Mouse (Mus musculus) megakaryocyte-erythroid progenitor cell, adult 5-6 weeks (primary cell): ENCODE measurements around the gene Dhcr7. TPM values are rescaled to one million over a fixed set of nuclear protein-coding genes. Genes with fewer than 3 reads are reported as not detected.

Experiments
- ATAC-seq: replicated peaks from 2 replicates; pipeline ENCODE4 v1.8.0; 2016; ENCODE audit warnings: mild to moderate bottlenecking, inconsistent platforms; ENCODE audit not compliant: severe bottlenecking, poor library complexity, low FRiP score, low TSS enrichment
- total RNA-seq, 2 experiments: library from RNA; stranded (forward) in 1 of 2; stranded (reverse) in 1 of 2; fragments of 200-1000, 215-1000 nt in 1 of 2; fragments of >200 nt in 1 of 2; fragmentation: Nextera tagmentation in 1 of 2; gene quantifications; 2 replicates each; pipeline ENCODE4 v1.2.3; 2014 to 2017

Dhcr7 gene
- total RNA-seq, 2 experiments from 2014 or later = 9.4 to 42.8 TPM

DNA sequence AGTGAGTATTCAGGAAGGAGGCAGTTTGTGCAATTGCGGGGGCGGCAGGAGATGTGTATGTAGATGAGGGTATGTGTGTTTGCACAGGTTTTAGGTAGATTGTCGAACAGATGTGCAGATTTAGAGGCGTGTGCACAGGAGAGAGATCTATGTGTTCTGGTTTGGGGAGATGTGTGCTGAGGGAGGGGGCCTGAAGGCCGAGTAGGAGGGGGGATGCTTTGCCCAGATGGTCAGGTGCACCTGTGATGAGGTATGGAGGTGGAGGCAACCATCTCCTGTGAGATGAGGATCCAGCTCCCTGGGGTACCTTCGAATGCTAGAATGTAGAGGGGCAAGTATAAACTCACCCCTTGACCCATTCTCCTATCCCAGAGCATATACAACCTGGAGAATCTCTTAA is 7.5 kb downstream of the Dhcr7 start:
- no peak for ATAC-seq

DNA sequence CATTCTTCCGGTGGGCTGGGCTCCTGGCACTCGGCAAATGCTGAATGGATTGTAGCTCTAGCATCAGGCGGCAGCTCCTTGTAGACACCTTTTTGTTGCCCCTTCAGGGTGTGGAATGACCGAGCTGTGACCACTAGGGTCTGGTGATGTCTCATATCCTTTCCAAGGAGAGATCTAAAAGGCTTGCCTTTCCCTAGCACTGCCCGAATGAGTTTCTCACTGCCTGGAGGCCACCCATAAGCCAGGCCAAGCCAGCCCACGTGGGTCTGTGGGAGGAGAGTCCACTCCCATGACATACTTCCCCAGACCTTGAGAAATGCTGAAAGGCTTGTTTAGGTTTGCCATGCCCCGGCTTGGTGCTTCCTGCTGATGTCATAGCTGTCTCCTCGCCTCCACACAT is 9.3 kb downstream of the Dhcr7 start:
- ATAC-seq = no peak

DNA sequence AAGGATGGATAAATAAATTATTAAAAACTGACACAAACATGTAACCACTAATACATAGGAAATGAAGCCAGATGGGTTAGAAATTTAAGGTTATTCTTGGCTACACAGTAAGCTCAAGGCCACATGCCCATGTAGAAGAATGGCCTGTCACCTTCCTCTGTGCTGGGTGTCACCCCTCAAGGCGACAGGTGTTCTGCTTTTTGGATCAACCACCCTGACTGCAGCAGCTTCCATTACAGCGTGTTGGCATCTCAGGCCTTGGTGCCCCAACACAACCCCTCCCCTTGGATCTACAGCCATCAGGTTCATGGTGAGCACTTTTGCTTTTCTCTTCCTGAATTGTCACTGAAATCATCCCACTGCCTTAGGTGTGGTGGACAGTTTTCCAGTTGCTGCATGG is 9.7 kb downstream of the Dhcr7 start:
- ATAC-seq = no peak

DNA sequence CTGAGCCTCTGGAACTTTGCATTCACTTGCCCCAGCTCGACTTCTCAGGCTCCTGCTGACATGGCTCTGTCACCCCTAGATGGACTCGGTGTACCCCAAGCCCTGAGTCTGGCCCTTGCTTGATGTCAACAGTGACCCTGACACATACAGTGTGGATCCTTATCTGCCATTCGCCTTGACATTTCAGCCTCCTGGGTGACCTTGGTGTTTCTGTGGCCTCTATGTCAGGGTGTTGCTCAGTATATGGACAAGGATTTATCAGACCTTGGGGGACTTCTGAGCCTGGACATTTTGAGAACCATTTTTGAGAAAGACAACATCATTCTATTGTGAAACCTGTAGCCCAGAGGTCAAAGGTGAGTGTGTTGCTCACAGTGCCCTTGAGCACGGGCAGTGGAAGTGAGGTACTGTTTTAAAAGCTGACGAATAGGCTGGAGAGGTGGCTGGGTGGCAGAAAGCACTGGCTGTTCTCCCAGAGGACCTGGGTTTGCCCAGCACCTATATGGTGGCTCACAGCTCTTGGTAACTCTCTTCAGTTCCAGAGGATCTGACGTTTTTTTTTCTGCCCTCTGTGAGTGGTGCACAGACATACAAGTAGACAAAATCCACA is 10.7 kb downstream of the Dhcr7 start:
- ATAC-seq = no peak

DNA sequence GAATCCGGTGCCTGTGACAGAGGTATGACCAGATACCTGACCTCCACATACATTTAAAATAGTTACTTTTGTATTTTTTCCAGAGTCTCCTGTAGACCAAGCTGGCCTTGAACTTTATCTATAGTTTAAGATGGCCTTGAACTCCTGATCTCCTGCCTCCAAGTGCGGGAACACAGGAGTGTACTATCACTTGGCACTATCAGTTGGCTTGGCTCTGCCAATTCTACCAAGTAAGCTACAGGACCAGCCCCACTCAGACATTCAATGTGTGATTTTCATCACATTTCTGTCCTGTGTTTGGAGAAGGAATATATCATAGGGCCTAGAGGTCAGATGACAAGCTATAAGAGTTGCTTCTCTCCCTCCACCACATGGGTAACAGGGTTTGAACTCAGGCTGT is 11.4 kb downstream of the Dhcr7 start:
- no peak for ATAC-seq

DNA sequence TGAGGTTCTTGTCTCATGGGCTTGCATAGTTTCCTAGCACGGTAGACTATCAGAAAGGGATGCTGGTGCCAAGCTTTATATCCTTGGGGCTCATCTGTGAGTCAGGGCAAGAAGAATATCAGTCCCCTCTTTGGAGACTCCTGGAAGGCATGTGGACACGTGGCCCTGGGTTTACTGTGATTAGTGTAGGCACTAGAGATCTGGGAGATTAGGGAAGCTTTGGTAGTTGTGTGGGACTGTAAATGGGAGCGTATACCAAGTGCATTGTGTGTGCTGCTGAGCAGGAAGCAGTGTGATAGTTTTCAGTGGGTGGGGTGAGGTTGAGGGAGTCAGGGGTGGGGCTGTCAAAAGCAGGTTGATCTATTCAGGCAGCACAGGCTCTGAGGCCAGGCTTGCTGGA is 12.0 kb downstream of the Dhcr7 start:
- peak; percentile 20; the same call in 1 of the 2 replicates for ATAC-seq

DNA sequence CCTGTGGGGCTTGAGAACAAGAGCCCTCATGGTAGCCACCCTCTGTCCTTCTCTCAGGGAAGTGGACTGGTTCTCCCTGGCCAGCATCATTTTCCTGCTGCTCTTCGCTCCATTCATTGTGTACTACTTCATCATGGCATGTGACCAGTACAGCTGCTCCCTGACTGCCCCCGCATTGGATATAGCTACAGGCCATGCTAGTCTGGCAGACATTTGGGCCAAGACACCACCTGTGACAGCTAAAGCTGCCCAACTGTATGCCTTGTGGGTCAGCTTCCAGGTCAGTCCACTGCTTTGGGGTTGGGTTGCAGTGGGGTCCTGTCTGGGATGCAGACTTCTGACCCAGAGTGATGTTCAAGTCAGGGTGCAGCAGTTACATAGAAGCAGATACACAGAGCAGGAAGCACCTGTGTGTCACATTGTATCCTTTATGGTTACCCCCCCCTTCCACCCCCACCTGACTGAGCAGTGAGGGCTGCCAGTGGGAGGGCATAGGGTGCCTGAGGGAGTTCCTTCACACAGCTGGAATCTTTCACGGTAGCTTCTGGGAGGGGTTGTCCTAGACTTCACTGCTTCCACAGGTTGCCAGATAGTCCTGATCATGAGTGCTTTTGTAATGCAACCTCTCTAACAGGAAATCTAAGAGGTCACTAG is 14.9 kb downstream of the Dhcr7 start:
- ATAC-seq = no peak

DNA sequence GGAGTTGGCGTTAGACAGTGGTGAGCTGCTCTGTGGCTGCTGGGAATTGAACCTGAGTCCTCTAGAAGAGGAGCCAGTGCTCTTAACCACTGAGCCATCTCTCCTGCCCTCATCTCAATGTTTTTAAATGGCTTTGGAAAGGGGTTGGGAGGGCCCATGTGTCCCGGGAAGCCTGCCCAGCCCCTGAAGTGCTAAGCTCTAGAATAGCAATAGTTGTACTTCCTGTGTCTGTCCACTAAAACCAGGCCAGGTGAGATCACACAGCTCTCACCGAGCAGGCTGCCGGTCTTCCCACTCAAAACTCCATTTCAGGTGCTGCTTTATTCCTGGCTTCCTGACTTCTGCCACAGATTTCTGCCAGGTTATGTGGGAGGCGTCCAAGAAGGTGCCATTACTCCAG is 17.2 kb downstream of the Dhcr7 start:
- ATAC-seq = no peak

DNA sequence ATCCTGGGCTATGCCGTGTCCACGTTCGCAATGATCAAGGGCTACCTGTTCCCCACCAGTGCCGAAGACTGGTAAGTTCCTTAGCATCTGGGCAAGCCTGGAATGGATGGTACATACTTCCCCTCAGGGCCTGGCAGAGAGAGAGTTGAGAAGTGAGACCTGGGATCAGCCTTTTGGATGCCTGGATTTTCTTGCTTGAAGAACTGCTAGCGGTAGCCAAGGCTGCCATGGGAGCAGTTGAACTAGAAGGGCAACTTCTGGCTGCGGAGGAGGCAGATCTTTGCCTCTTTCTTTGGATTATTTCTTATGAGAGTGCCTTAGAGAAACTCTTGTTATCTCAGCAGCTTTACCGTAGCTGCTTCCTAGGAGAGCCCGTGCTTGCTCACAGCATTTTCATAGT is 18.4 kb downstream of the Dhcr7 start:
- no peak for ATAC-seq

DNA sequence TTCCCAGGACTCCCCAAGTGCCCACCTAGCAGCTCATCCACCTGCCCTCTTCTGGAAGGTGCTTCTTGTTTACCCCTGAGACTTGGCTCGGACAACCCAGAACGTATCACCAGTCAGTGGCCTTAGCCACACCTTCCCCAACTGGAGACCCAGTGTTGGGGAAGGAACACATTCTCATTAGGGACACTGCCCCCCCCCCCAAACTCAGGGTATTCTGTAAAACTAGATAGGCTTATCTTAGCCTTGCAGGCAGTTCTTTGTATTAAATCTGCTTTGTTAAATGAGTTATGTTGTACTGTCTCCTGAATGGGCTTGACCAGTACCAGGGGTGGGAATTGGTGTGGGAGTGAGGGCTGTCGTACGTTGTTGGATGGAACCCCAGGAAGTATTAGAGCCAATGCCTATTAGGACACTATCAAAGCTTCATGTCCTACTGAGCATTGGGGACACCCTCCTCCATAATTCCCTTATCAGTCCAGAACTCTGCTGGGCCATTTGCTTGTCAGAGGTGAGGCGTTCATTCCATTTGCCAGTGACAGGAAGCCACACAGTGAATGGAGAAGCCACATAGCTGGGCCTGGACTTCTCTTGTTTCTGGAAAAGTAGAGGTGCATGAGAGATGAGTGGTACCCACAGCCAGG is 25.3 kb downstream of the Dhcr7 start:
- peak; percentile 75 for ATAC-seq

DNA sequence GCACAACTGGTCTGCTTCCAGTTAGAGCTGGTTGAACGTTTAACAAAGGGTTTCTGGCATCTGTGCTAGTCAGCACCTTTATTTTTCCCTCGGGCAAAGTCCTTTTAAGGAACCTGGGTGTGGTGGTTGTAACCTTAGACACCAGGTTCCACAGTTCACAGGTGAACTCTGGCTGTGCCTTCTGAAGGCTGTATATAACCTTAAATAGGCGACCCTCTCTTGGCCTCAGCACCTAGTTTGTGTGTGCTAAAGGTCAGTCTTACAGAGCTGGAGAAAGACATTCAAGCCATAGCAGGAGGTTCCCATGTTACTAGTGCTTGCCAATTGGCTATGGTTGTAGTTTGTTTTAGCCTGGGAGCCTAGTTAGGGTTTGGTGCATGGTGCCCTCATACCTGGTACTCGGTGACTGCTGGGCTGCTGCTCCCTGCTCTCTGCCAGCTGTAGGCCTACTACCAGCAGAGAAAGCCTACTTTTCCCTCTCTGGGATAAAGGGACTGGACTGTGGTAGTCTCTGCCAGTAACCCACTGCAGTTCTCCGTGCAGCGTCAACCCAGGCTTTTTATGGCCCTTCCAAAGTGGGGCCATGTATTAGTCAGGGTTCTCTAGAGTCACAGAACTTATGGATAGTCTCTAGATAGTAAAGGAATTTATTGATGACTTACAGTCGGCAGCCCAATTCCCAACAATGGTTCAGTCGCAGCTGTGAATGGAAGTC is 26.0 kb downstream of the Dhcr7 start:
- 0 out of 2 replicates have a peak, but pooled peaks have one; percentile 9 for ATAC-seq

DNA sequence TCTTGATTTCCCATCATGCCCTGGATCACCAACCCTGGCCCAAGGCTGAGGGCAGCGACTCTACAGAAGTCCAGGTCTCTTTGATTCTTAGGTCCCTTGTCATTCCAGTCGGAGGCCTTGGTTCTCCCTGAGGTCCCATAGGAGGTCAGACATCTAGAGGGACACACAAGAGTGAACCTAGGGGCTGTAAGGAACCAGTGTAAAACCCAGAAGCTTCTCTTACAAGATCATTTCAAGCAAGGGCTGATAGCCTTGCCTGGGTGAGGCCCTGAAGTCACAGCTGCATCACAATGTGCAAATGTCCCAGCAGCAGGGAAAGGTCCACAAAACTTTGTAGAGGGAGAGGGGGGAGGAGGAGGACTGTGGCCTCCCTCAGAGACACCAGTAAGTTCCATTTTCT is 43.6 kb downstream of the Dhcr7 start, which contains the start of gene Gm498:
Gene Gm498, plus strand, starts transcription at position 301 of the 400 bp plus-strand sequence.
- no peak for ATAC-seq

DNA sequence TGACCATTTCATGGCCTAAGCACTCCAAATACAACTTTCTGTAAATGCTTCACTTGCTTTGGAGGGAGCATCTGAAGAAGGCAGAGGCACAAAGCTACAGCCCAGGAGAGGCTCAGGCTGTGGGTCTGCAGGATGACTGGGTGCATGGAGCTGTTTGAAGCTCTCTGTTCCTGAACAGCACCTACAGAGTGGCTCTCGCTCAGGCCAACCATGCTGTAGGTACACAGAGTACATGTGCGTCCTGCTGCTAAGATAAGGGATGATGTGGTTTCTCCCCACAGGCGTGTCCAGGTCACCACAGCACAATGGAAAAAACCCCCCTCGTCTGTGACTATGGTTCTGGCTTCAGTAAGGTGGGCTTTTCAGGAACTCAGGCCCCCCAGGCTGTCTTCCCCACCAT is 45.9 kb downstream of the Dhcr7 start:
- ATAC-seq = peak; percentile 65

DNA sequence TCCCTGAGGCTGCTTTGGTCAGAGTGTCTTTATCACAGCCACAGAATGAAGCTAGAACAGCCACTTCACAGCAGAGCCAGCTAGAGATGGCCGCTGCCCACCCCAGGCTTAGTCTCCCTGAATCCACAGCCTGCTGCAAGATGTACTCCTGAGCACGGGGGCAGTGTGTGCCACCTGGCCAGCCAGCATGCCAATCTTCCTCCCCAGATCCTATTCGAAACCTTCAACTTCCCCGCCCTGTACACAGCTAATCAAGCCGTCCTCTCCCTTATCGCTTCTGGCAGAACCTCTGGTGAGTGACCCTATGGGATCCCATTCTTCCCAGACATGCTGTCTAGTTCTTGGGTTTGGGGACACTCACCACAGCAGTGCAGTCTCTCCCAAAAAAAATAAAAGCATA is 60.8 kb downstream of the Dhcr7 start:
- peak; percentile 85 for ATAC-seq

DNA sequence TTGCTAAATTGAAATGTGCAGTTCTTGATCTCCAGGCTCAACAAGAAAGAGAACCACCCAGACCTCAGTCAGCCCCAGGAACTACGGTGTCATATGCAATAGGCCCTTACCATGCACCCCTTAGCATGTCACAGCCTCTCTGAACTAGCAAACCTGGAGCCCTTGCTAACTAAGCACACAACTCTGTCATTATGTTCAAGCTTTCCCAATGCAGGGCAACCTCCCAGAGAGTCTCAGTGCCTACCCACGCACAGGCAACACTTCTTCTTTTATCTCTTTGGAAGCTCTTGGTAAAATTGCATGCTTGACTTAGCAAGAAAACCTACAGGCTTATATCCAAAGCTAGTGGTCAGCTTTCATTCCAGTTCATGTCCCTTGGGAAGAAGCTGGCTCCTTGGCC is 68.2 kb downstream of the Dhcr7 start:
- ATAC-seq = no peak

DNA sequence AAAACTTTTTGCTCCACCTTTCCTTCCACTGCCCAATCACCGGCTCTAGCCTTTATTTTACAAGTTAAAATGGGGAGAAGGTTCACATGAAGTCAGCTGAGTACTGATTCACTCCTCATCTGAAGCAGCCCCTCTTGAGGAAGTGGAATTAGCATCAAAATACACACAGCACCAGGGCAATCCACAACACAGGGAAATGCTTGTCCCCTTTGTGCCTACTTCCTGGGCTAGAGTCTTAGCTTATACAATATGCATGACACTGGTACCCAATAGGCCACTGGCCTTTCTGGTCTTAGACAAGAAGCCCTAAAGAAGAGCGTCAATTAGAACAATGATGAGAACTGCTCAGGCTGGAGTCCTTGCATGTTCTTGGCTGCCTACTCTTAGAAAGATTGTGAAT is 69.4 kb downstream of the Dhcr7 start:
- ATAC-seq = no peak

Other genes with a start within 250 kb of the Dhcr7 start
- gene Cars, start 223.1 kb upstream of the Dhcr7 start, total RNA-seq (2014; fragmentation: Nextera tagmentation) = 83.0 and 151 TPM in 2 replicates
- gene Cars, start 223.1 kb upstream of the Dhcr7 start, total RNA-seq (2017) = 82.1 and 85.1 TPM in 2 replicates
- 1.1 and 1.4 TPM in 2 replicates for gene Tnfrsf26, start 194.4 kb upstream of the Dhcr7 start, total RNA-seq (2014; fragmentation: Nextera tagmentation)
- 0.42 and 1.1 TPM in 2 replicates for gene Tnfrsf26, start 194.4 kb upstream of the Dhcr7 start, total RNA-seq (2017)
- 3.0 and 6.0 TPM in 2 replicates for gene Tnfrsf22, start 173.5 kb upstream of the Dhcr7 start, total RNA-seq (2014; fragmentation: Nextera tagmentation)
- gene Tnfrsf22, start 173.5 kb upstream of the Dhcr7 start, total RNA-seq (2017) = 0.08 and 2.7 TPM in 2 replicates
- gene Tnfrsf23, start 137.3 kb upstream of the Dhcr7 start, total RNA-seq (2014; fragmentation: Nextera tagmentation) = not detected in 2 replicates
- 0.80 TPM in 1 of 2 replicates, not detected in the other for gene Tnfrsf23, start 137.3 kb upstream of the Dhcr7 start, total RNA-seq (2017)
- gene Osbpl5, start 66.2 kb upstream of the Dhcr7 start, total RNA-seq (2014; fragmentation: Nextera tagmentation) = 4.3 and 9.3 TPM in 2 replicates
- 2.6 and 3.8 TPM in 2 replicates for gene Osbpl5, start 66.2 kb upstream of the Dhcr7 start, total RNA-seq (2017)
- not detected in 2 replicates for gene Mrgprg, start 56.2 kb upstream of the Dhcr7 start, total RNA-seq (2014; fragmentation: Nextera tagmentation)
- not detected in 2 replicates for gene Mrgprg, start 56.2 kb upstream of the Dhcr7 start, total RNA-seq (2017)
- 0.37 TPM in 1 of 2 replicates, not detected in the other for gene Mrgpre, start 38.6 kb upstream of the Dhcr7 start, total RNA-seq (2014; fragmentation: Nextera tagmentation)
- gene Mrgpre, start 38.6 kb upstream of the Dhcr7 start, total RNA-seq (2017) = 0.19 and 0.27 TPM in 2 replicates
- gene Nadsyn1, start 296 bp upstream of the Dhcr7 start, total RNA-seq (2014; fragmentation: Nextera tagmentation) = 9.1 and 11.3 TPM in 2 replicates
- 8.0 and 31.7 TPM in 2 replicates for gene Nadsyn1, start 296 bp upstream of the Dhcr7 start, total RNA-seq (2017)
- gene Gm498, start 43.7 kb downstream of the Dhcr7 start, total RNA-seq (2014; fragmentation: Nextera tagmentation) = not detected in 2 replicates
- gene Gm498, start 43.7 kb downstream of the Dhcr7 start, total RNA-seq (2017) = not detected in 2 replicates
- gene Shank2, start 178.8 kb downstream of the Dhcr7 start, total RNA-seq (2014; fragmentation: Nextera tagmentation) = not detected in 2 replicates
- not detected in 2 replicates for gene Shank2, start 178.8 kb downstream of the Dhcr7 start, total RNA-seq (2017)